Mouse (Mus musculus) hindbrain, postnatal 0 days (tissue): ENCODE results near the gene Ptrh1. TPM values are rescaled to one million over a fixed set of nuclear protein-coding genes. Genes with fewer than 3 reads are reported as not detected.

Source experiments
- ATAC-seq: fragments of 200-750 bp; cut with Nextera tagmentation; 2 replicates; pipeline ENCODE4 v1.8.0; 2017; ENCODE audit warnings: mild to moderate bottlenecking, moderate TSS enrichment, moderate library complexity
- DNase-seq: peaks from one replicate; pipeline ENCODE4 v3.0.0-alpha.2; 2015; ENCODE audit warnings: low spot score
- H3K27ac ChIP-seq: fragments of 300-500 bp; sonication (generic); 2 replicates; pipeline ENCODE4 v1.5.1; 2014; ENCODE audit warnings: mild to moderate bottlenecking
- H3K27me3 ChIP-seq: fragments of 300-500 bp; sonication (generic); 2 replicates; pipeline ENCODE4 v1.6.1; 2014; ENCODE audit warnings: low read length, mixed read lengths; ENCODE audit not compliant: insufficient read depth
- H3K36me3 ChIP-seq: fragments of 300-500 bp; sonication (generic); 2 replicates; pipeline ENCODE4 v1.6.1; 2014; ENCODE audit warnings: low read length, mixed read lengths; ENCODE audit not compliant: insufficient read depth
- H3K4me1 ChIP-seq: fragments of 300-500 bp; sonication (generic); 2 replicates; pipeline ENCODE4 v1.6.1; 2014; ENCODE audit warnings: antibody characterized with exemption, low read length, mixed read lengths; ENCODE audit not compliant: insufficient read depth
- H3K4me2 ChIP-seq: fragments of 300-500 bp; sonication (generic); 2 replicates; pipeline ENCODE4 v1.6.1; 2014; ENCODE audit warnings: low read depth, mild to moderate bottlenecking, low read length, moderate library complexity, mixed read lengths
- H3K4me3 ChIP-seq: fragments of 300-500 bp; sonication (generic); 2 replicates; pipeline ENCODE4 v1.5.1; 2014; ENCODE audit warnings: low read length
- H3K9ac ChIP-seq: fragments of 300-500 bp; sonication (generic); replicated peaks from 2 replicates; pipeline ENCODE4 v1.6.1; 2014; ENCODE audit warnings: mild to moderate bottlenecking, low read length, moderate library complexity, mixed read lengths
- H3K9me3 ChIP-seq: fragments of 300-500 bp; sonication (generic); 2 replicates; pipeline ENCODE4 v1.6.1; 2016; ENCODE audit warnings: low read length, mixed read lengths
- CTCF ChIP-seq: IDR thresholded peaks from 2 replicates; pipeline ENCODE4 v1.5.1; 2016; ENCODE audit warnings: antibody characterized with exemption, control low read depth, low read depth
- WGBS: fragments of 180-500 bp; shearing (Covaris S2); extraction: QIAGEN DNeasy Blood & Tissue Kit; methylation state at CpG from one replicate; pipeline ENCODE4 v1.1.7; 2014; 5-methylcytosine and 5-hydroxymethylcytosine counted together
- polyA plus RNA-seq: library from polyadenylated mRNA; unstranded; fragments of >200 nt; fragmentation: Nextera tagmentation; extraction: Ambion mirVana; gene quantifications from 2 replicates; pipeline ENCODE4 v1.2.1, GENCODE M21; 2015
- total RNA-seq: library from RNA; depleted of rRNA; stranded (reverse); fragments of >200 nt; gene quantifications from 2 replicates; pipeline ENCODE4 v1.2.3, GENCODE M21; 2014

Gene Ptrh1
- total and polyA plus RNA-seq, 2 experiments from 2014 or later: 2.9 to 4.4 TPM

- no peak overlapping the region for H3K4me3 ChIP-seq
- H3K9me3 ChIP-seq: no peaks in the 10 kb centered on the region
- H3K4me2 ChIP-seq: peak overlapping the region; percentile 48
These were observed 23.9 kb upstream of the Ptrh1 start for GRCm38 (mm10) chr2:32751665-32752033.

DNA sequence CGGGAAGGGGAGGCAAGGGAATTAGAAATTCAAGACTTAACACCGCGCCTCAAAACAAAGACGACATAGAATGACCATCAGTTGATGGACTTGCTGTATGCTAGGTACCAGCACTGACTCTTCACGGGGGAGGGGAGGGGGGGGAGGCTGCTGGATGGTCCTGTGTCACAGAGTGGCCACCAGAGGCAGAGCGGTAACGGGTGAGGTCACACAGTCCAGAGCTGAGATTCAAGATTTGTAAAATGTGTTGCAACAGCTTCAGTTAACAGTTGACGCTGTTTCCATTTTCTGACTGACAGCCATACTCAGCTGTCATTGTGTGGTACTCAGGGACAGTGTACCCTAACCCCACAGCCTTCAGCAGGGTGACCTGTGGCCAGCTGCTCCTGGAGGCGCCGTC lies 23.4 kb upstream of the Ptrh1 start:
- Histone ChIP-seq H3K4me1 (no peaks in the 10 kb centered on the region), H3K36me3 (peaks cover 51% of the 10 kb centered on the region), H3K4me2 (no peak overlapping the region), H3K4me3 (no peak overlapping the region), H3K9ac (no peak overlapping the region), H3K27ac (no peak overlapping the region), H3K9me3 (no peaks in the 10 kb centered on the region), H3K27me3 (no peaks in the 10 kb centered on the region)
- peak; percentile 62 for TF ChIP-seq CTCF
- 59% methylated on average over 10 of the region's 10 CpGs for WGBS
- DNase-seq (peak; percentile 44), ATAC-seq (no peak)

More at GRCm38 (mm10) chr2:32751665-32752033, 23.9 kb upstream of the Ptrh1 start:
- no peak for ATAC-seq
- no peak for DNase-seq
- Histone ChIP-seq H3K9ac (no peak overlapping the region), H3K27me3 (no peaks in the 10 kb centered on the region), H3K27ac (no peak overlapping the region), H3K4me1 (no peaks in the 10 kb centered on the region), H3K36me3 (peaks cover 56% of the 10 kb centered on the region)
- WGBS: 26% methylated on average over 9 of the region's 10 CpGs
- TF ChIP-seq CTCF: no peak

- H3K27ac ChIP-seq: no peak overlapping the region
- DNase-seq (no peak), ATAC-seq (peak; percentile 27)
- no peaks in the 10 kb centered on the region for H3K4me1 ChIP-seq
- WGBS: 35% methylated on average over 6 of the region's 6 CpGs
- no peak overlapping the region; the same call in 1 of the 2 replicates for H3K9ac ChIP-seq
- peak overlapping the region; percentile 66; the same call in 1 of the 2 replicates for H3K4me3 ChIP-seq
- no peaks in the 10 kb centered on the region for H3K27me3 ChIP-seq
- peaks cover 39% of the 10 kb centered on the region for H3K36me3 ChIP-seq
- H3K9me3 ChIP-seq: no peaks in the 10 kb centered on the region
- TF ChIP-seq CTCF: no peak
- peak overlapping the region; percentile 62 for H3K4me2 ChIP-seq
These were observed 18.9 kb upstream of the Ptrh1 start for GRCm38 (mm10) chr2:32756674-32757055.

- Histone ChIP-seq H3K4me1 (no peaks in the 10 kb centered on the region), H3K4me3 (peak within 1 kb of the TSS; percentile 66), H3K9me3 (no peaks in the 10 kb centered on the region), H3K27me3 (no peaks in the 10 kb centered on the region), H3K36me3 (peaks cover 45% of the 10 kb centered on the region), H3K9ac (peak within 1 kb of the TSS; percentile 87), H3K27ac (peak within 1 kb of the TSS; percentile 93), H3K4me2 (peak within 1 kb of the TSS; percentile 62)
- DNase-seq (peak; percentile 99), ATAC-seq (peak; percentile 94)
- 1% methylated on average over 60 of the region's 66 CpGs for WGBS
- TF ChIP-seq CTCF: peak; percentile 92
These were observed 18.3 kb upstream of the Ptrh1 start, which contains the start of gene Tor2a for GRCm38 (mm10) chr2:32757056-32757845. Gene Tor2a (plus strand): TSS chr2:32757234.

DNA sequence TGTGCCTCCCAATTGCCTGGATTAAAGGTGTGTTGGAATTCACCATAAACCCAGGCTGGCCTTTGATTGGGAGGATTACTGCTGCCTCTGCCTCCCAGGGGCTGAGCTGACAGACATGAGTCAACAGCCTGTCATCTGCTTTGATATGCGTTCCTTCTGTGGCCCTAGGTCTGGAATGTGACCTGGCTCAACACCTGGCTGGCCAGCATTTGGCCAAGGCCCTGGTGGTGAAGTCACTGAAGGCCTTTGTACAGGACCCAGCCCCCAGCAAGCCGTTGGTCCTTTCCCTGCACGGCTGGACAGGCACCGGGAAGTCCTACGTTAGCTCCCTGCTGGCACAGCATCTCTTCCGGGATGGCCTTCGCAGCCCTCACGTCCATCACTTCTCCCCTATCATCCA lies 17.1 kb upstream of the Ptrh1 start:
- no peak overlapping the region for H3K27ac ChIP-seq
- DNase-seq (no peak), ATAC-seq (no peak)
- no peaks in the 10 kb centered on the region for H3K27me3 ChIP-seq
- no peaks in the 10 kb centered on the region for H3K4me1 ChIP-seq
- H3K9me3 ChIP-seq: no peaks in the 10 kb centered on the region
- no peak overlapping the region for H3K9ac ChIP-seq
- no peak for TF ChIP-seq CTCF
- H3K4me3 ChIP-seq: no peak overlapping the region
- H3K4me2 ChIP-seq: no peak overlapping the region; the same call in 1 of the 2 replicates
- 72% methylated on average over 8 of the region's 8 CpGs for WGBS
- peaks cover 41% of the 10 kb centered on the region for H3K36me3 ChIP-seq

GRCm38 (mm10) chr2:32759001-32759400 lies 16.6 kb upstream of the Ptrh1 start:
- Histone ChIP-seq H3K36me3 (peaks cover 38% of the 10 kb centered on the region), H3K27me3 (no peaks in the 10 kb centered on the region), H3K4me2 (no peak overlapping the region), H3K9ac (no peak overlapping the region), H3K4me1 (no peaks in the 10 kb centered on the region), H3K27ac (no peak overlapping the region), H3K9me3 (no peaks in the 10 kb centered on the region), H3K4me3 (no peak overlapping the region)
- no peak for TF ChIP-seq CTCF
- 77% methylated on average over 2 of the region's 2 CpGs for WGBS
- no peak for ATAC-seq
- no peak for DNase-seq

DNA sequence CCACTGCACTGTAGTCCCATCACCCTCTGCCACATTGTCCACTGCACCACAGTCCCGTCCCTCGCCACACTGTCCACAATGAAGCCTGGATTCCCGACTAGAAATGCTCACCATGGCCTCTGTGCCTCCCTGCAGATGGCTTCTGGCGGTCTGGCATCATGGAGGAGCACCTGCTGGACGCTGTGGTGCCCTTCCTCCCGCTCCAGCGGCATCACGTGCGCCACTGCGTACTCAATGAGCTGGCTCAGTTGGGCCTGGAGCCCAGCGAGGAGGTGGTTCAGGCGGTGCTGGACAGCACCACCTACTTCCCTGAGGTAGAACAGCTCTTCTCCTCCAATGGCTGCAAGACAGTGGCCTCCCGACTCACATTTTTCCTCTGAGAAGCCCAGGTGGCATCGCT lies 14.2 kb upstream of the Ptrh1 start:
- Histone ChIP-seq H3K9me3 (no peaks in the 10 kb centered on the region), H3K4me2 (no peak overlapping the region), H3K4me3 (no peak overlapping the region), H3K36me3 (peaks cover 26% of the 10 kb centered on the region; the same call in 1 of the 2 replicates), H3K27me3 (no peaks in the 10 kb centered on the region), H3K9ac (no peak overlapping the region), H3K27ac (no peak overlapping the region), H3K4me1 (no peaks in the 10 kb centered on the region)
- TF ChIP-seq CTCF: no peak
- WGBS: 86% methylated on average over 14 of the region's 14 CpGs
- no peak for DNase-seq
- ATAC-seq: no peak
